Mouse (Mus musculus) brain, embryonic 18.5 days (tissue): Measurements from ENCODE around the gene Fam110a.

Source experiments
- DNase-seq: peaks from one replicate; pipeline ENCODE4 v3.0.0-alpha.2; 2012; ENCODE audit warnings: low read depth, low spot score

Gene Fam110a

DNA sequence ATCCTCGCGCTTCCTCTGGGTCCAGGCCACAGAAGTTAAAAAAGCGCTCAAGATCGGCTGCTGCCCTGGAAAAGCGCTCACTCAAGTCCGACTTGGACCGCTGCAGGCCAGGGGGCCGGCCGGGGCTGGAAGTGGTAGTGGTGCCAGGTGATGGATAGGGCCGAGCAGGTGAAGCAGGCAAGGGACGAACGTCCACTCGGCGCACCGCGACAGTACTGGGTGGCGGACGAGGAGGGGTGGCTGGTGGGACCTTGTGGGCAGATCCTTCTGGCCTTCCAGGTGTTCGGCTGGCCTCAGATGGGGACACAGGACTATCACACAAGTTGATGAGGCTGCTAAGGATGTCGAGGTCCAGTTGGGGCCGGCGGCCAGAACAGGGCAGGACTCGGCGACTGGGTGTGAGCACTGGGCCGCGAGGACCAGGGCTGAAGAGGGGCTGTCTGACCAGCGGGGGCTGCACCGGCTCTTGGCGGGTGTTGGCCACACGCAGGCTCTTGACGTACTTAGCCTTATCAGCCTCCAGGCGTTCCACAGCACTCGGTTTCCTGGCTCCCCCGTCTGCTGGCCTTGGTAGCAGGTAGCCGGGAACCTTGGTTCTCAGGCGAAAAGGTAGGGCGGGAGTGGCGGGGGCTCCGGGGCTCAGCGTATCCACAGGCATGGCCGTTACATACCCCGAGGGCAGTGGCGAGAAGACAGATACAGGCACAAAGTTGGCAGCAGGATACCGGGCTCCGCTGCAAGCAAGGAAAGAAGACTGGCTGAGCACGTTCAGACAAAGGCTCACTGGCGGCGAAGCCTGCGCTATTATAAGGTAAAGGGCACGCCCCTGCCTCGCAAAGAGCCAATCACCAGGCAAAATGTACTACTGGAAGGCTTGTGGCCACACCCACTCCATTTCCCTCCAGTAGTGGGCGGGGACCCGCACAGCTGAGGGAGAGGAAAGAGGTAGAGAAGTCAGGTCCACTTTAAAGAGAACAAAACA lies 9.5 kb downstream of the Fam110a start:
- DNase-seq: peak; percentile 85

DNA sequence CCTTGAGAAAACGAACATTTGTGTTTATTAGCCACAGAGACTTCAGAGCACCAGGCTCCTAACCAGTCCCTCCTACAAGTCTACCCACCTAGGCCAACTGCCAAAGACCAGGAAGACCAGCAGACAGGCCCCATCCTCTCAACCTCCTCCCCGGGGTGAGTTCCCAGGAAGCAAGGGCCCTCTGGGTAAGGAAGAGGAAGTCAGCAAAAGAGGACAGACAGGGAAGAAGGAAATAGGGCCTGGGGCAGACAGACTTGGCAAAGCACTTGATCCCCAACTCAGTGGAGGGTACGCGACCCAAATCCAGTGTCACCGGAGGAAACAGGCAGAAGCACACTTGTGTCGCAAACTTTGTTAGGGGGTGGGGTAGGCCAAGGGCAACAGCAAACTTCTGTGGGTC lies 10.6 kb downstream of the Fam110a start:
- no peak for DNase-seq

DNA sequence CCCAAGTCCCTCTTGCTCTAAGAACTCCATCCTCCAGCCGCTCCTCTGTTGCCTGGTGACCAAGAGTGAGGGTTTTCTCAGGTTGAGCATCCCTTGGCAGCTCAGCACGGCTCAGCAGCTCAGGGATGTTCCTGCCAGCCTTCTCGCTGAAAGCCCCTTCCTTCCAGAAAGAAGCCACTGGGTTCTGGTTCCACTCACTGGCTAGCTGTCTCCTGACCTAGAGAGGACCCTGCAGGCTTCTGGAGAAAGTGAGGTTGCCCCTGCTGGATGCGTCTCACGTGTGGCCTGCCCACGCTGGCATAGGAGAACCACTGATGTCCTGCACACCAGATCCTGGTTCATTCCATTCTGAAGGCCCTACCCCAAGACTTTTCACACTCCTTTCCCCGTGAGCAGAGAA lies 11.0 kb downstream of the Fam110a start:
- no peak for DNase-seq

DNA sequence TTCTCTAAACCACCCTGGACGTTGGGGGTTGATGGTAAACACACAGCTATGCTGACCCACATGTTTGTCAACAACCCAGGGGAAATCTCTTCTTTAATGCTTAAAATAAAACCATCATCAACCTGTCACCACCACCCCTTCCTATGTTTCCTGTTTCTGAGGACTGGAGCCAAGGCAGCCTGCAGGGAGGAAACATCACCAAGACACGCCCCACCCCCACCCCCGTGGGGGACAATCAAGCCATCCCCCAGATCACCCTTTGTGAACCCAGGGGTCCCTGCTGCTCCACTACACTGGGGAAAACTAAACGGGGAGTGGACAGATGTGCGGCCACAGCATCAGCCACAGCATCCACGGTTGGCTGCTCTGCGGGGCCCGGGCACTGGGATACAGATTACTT lies 11.6 kb downstream of the Fam110a start:
- no peak for DNase-seq

DNA sequence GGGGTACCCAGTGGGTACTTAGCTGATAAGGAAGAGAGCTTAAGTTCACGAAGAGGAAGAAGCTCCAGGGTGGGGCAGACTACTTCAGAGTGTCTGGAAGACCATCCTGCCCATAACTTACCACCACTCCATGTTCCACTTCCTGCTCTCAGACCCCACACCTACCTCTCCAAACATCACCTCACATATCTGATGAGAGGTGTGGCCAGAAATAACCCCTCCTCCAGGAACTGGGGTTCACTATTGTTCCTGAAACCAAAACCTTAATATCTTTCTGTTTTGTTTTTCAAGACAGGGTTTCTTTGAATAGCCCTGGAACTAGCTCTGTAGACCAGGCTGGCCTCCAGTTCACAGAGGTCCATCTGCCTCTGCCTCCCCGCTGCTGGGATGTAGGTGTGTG lies 12.2 kb downstream of the Fam110a start:
- no peak for DNase-seq

DNA sequence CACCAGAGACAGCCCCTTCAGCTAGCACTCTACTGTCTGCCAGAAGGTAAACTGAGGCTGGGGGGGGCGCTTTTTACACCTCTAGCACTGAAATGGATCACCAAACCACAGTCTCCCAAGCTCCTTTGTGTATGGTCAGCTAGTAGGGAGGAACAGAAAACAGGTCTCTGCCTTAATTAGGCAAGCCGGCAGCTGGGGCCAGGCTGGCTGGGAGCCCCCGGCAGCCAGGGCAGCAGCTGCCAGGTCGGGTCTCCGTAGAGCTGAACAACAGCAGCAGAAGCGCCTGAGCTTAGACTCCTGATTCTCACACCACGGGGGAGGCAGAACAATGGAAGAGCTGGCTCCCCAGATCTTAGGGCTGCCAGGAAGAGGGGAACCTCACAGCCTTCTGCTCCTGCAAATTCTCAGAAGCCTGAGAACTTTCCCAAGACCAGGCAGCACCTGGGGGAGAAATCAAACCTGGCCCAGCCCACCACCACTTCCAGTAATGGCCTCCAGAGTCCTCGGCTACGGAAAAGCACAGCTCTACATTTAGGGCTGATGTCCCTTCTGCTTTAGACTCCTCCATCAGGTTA lies 12.8 kb downstream of the Fam110a start:
- DNase-seq: no peak

DNA sequence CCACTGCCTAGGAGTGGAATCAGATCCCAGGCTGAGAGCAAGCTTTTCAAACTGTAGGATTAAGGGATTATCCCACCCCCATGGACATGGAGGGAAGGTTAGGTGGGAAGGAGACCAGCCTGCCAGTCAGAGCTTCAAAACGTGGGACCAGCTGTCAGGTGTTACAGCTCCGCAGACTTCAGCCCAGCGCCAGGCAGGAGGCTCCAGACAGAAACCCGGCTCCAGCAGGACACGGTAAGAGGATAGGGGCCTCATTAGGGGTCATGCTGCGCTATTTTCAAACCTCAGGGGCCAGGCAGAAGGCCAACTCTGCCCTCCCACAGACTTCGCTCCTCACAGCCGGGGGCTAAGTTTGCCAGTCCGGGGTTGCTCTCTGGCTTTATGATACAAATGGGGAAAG lies 16.0 kb downstream of the Fam110a start:
- no peak for DNase-seq

DNA sequence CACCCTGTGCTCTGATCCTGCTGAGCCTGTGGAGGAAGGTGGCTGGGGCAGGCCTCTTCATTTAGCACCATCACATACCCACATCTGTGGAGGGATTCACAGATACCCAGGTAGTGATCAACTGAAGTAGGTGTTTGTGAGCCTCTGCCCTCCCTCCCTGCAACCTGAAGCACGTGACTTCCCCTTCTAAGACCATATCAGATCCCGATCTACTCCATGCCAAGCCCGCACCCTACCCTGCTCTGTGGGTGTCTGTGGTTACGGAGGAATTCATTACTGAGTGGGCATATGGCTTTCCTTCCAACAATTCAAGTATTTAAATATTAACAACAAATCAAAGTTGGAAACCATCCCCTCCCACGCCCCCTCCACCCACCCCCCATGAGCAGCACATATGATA lies 16.7 kb downstream of the Fam110a start:
- DNase-seq: no peak

DNA sequence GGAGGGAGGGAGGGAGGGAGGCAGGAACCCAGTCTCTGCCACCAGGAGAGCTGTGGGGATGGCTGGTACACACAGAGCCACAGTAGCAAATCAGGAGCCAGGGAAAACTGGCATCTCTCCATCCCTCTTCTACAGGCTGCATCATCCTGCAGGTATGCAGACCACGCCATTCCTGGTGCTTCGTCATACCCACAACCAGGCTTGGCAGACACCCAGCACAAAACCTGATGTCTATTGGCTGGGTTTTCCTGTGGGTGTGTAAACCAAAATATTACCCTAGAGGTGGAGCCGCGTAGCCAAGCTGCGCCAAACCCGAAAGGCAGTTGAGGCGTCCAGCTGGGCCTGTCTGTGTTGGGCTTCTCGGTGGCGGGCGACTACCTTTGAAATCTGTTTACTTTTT lies 17.5 kb downstream of the Fam110a start:
- no peak for DNase-seq

DNA sequence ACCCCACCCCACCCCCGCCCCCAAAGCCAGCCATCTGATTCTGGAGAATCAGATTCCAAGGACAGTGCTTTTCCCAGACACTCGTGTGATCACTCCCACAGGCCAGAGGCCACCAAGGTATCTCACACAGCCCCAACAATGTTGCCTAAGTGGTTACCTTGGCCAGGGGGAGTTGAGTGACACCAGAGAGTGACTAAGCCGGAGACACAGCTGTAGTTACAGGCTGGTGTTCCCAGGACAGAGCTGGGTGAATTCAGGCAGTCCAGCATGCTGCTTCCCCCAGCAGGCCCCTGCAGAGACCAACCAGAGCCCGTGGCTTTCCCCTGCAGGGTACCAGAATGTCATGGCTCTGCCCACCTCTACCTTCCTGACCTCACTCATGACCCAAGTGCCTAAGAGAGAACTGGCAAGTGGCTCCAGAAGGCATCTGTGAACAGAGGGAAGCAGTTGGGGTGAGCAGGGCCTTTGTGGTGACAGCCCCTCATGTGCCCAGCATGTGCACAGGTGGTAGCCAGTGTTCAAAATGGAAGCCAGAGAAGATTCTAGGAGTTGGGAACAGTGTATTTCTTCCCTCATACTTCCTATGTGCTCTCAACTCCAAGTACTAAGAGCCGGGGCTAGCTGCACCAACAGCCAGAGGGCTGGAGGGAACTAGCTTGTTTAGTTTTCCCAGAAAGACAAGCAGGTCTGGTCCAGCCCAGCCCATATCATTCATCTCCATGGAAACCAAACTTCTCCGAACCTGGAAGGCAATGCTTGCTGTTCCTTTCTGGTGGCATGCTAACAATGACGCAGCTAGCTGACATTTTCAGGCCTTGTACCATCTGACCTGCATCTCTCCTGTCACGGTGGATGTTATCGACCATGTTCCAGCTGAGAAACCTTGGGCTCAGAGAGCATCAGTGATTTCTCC lies 18.5 kb downstream of the Fam110a start:
- DNase-seq: no peak

DNA sequence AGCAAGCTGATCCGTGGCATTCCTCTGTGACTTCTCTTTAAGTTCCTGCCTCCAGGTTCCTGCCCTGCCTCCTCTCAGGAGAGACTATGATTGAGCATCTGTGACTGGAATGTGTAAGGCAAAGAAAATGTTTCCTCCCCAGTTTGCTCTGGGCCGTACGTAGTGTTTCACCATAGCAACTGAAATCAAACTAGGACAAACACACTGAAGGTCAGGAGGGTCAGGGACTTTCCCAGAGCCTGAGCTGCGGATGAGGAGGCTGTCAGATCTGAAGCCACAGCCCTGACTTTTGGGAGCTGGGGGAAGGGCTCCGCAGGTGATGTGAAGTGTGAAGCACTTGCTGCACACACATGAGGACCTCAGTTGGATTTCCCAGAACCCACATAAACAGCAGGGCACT lies 20.7 kb downstream of the Fam110a start:
- DNase-seq: no peak

DNA sequence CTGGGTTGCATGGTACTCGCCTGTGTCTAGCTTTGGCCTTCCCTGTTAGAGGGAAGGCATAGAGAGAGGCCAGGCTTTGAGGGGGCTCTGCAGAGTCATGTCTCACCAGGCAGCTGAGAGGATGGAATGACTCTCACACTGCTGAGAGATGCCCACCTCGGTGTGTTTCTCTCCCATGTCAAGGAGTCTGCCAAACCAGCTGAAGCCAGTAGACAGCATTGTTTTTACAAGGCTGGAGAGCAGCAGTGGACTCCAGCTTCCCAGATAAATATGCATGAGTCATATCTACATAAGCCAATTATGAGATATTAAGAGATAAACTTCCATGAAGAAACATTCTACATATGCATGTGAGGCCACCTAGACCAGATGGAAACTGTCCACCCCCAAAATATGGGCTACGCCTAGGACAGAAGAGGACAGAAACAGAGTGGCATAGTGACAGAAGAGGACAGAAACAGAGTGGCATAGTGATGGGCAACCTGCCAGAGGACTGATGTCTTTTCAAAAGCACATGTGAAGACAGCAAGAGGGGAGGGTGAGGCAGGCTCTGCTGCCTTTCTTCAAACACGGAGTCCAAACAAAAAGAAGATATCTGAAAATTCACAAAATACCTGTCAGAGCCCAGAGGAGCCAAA lies 23.4 kb downstream of the Fam110a start:
- DNase-seq: no peak

DNA sequence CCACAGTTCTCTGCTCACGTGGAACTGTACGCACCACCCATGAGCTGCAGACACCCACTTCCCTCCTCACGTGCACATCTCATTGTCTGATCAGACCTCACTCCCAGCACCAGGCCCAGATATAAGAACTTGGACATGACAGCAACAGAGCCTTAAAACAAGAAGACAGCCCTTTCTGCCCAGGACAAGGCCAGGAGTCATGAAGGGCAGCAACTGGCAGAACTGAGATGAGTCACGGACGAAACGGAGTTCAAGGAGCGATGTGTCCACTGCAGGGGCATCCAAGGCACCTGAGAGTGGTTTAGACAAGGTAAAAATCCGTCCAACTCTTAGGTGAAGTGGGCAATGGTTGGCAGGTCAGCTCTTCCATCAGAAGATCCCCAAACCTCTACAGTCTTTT lies 26.4 kb downstream of the Fam110a start:
- DNase-seq: no peak

DNA sequence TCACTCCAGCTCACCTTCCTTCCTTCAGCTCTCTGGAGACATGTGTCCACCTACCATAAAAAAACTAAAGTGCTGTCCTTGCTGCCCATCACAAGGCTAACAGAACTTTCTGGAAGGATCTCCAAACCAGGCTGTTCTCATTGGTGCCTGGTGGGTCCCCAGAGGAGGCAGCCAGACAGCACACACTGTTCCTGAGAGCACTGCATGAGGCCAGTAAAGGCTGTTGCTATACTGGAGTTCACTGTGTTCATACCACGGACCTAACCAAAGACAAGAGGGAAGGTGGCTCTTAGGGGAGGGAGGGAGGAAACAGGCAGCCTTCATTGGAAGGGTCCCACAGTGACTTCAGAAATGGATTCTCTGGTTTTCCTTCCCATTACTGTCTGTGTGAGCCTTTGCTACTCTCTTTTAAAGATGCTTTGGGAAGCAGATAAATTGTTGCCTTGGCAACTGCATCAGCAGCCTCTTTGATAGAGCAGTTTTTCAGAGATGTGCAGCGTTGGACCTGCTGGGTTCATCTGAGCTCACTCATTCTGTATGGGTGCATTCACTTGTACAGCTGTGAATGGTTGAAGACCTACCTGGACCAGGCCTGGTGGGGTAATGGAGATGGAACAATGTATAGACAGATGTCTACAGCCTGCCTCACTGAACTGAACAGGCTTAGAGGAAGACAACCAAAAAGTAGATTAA lies 30.8 kb downstream of the Fam110a start:
- DNase-seq: peak; percentile 46

DNA sequence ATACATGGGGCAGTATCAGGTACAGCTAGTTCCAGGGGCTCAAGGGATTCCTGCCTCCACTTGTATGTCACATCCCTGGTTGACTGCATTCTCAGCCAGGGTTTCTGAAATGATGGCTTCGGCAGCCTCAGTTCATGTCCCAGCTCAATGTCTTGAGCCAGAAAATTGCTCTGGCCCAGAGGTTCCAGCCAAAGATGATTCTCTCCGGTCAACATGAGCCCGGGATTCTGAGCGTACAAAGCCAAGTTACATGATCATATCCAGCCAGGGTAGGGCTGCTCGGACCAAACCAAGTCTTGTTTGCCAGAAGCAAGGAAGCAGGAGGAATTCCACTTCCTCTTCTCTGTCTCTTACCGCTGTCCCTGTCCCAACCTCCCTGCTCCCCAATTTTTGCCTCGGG lies 31.7 kb downstream of the Fam110a start:
- no peak for DNase-seq

DNA sequence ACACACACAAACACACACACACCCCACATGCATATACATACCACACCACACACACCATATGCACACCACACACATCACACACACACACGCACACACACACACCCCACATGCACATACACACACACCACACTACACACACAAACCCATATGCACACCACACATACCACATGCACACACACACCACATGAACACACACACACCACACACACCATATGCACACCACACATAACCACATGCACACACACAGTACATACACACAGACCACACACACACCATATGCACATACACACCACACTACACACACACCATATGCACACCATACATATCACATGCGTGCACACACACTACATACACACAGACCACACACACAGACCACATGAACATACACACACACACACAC lies 32.4 kb downstream of the Fam110a start:
- no peak for DNase-seq

DNA sequence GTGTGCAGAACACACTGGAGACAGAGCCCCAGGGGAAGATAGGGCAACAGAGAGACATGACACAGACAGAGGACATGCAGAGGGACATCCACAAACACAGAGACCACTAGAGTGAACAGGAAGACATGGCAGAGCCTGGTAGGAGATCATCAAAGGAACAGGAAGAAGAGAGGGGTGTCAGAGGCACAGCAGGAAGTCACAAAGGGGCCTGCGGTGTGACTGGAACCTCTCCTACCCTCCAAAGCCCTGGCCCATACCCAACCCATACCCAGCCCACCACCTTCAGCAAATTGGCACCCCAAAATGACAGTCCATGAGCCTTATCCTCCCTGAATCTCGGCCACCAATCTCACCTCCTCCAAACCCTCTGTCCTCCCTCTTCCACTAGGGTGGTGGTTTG lies 35.9 kb downstream of the Fam110a start:
- no peak for DNase-seq

DNA sequence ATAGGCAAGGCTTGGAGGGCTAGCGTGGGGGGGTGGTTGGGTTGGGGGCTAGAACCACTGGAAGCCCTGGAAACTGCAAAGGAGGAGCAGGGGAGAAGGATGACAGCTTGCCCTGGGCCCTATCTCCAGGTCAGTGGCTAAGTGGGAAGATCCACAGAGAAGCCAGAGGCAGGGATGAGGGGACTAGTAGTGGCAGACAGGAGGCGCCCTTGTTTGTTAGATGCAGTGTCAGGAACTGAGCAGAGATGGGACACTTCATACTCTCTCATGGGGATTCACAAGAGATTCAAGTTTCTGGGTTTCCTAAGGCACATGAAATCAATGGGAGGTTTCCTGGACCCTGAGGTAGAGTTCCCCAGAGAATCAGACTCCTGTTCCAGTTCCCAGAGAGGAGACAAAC lies 38.8 kb downstream of the Fam110a start:
- no peak for DNase-seq

DNA sequence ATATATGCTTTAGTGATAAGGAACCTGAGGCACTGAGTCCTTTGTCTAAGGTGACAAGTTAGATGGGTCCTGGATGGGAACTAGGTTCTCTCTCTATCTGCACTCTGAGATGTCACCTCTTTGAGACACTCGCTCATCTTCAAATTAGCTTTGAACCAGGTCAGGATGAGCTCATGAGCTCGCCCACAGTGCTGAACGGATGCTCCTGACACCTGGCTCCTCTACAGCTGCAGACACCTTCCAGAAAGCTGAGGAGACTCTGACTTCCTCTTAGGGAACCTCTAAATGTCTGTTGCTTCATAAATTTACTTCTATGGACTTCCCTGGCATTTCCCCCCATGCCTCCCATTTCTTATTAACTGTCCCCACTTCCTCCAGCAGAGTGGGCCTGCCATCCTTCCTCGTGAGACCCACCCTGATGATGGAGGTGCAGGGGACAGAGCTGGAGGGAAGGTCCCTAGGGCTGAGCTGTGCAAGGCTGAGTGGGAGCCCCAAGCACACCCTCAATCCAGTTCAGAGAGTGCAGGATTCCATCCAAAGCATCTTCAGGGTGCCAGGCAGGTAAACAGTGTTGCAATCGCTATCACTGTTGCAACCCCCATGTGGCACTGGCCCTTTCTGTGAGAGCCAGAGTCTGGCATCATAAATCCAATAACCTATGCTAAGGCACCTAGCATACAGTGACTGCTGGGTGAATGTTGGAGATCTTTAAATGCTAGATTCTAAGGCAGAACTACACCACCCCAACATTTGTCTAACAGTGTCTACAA lies 40.2 kb downstream of the Fam110a start:
- no peak for DNase-seq

DNA sequence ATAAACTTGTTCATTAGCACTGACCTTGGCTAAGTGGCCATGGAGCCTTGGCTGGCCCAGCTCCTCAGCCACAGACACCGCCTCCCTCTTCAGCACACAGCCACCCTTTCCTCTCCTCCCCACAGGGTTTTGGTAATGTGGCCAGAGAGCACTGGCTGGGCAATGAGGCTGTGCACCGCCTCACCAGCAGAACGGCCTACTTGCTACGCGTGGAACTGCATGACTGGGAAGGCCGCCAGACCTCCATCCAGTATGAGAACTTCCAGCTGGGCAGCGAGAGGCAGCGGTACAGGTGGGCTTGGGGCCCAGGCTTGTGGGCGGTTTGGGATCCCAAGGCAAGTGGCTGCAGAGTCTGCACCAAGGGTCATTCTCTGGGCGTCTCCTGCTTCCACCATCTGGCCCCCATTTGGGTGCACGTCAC lies 41.2 kb downstream of the Fam110a start:
- no peak for DNase-seq
